Mouse (Mus musculus) yolk sac, embryonic 10.5 days (tissue): Measurements from ENCODE around the gene B4galt3.

Experiments
- DNase-seq: peaks from one replicate; pipeline ENCODE4 v3.0.0-alpha.2; 2017; ENCODE audit warnings: low spot score

B4galt3 gene

DNA sequence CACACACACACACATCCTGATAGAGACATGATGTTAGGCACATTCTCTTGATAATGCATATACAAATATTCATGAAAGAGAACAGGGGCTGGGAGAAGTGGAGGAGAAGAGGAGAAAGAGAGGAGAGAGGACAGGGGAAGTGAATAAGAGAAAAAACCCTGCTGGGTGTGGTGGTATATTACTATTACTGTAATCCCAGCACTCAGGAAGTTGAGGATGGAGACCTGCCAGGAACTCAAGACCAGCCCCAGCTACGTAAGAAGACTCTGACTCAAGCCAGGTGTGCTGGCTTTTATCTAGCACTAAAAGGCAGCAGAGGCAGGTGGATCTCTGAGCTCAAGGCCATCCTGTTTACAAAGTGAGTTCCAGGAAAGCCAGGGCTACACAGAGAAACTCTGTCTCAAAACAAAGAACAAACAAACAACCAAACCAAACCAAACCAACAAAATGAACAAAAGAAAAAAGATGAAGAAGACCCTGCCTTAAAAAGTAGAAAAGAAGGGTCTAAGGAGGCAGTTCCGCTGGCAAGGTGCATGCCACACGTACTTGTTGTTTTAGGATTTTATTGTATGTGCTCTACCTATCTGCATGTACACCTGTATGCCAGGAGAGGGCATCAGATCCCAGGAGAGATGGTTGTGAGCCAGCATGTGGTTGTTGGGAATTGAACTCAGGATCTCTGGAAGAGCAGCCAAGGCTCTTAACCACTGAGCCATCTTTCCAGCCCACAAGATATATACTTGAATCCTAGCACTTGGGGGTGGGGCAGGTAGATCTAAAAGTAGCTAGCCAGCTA lies 6.3 kb upstream of the B4galt3 start:
- no peak for DNase-seq

DNA sequence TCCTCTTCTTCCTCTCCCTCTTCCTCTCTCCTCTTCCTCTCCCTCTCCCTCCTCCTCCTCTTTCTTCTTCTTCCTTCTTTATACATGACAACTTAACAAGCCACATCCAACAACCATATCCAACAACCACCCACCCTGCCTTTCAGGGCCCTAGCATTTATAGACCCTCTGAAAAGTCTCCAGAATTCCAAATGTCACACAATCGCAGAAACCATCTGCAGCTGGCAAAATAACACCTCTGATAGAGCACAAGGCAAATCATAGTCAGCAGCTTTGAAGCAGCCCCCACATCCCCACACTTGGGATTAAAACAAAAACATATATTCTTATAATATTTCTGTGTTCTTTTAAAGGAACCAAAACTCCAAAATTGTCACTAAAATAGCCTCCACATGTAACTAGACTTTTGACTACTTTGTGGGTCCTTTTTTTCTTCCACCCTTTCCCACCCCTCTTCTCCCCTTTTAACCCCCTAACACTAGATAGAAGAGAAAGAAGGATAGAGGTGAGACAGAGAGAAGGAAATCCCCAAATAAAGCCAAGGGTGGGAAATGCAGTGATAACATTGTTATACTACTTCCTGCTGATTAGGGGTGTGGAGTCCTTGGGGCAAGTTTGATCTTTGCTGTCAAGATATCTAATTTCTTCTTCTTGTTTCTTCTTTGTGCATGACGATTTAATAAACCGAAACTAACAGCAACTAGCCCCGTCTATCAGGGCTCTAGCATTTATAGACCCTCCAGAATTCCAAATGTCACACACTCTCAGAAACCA lies 4.0 kb upstream of the B4galt3 start:
- DNase-seq: no peak

DNA sequence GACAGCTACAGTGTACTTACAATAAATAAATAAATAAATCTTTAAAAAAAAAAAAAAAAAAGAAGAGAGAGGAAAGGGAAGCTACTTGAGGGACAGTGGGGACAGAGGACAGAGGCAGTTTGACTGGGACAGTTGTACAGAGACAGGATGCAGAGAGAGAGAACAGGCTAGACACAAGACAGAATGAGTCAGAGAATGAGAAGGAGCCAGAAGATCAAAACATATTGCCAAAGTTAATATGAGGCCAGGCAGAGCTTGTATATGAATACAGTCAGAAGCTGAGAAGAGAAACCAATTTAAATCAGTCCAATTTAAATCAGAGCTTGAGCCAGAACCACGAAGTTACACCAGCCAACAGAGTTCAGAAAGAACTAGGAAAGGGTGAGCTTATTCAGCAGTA lies 1.8 kb upstream of the B4galt3 start:
- DNase-seq: no peak

DNA sequence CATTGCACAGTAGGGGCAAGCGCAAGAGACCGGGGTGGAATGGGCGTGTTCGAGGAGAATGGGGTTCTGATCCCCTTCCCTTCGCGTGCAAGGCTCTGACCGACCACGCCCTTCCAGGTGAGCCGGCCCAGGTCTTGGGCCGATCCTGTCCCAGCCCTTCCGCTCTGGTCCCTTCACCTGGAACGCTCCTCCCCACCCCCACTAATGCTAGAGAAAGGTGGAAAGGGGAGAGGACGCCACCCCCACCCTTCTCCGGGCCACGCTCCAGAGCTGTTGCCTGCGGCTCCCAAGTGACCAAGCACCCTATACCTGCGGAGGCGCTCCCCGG lies 409 bp downstream of the B4galt3 start:
- DNase-seq: no peak

DNA sequence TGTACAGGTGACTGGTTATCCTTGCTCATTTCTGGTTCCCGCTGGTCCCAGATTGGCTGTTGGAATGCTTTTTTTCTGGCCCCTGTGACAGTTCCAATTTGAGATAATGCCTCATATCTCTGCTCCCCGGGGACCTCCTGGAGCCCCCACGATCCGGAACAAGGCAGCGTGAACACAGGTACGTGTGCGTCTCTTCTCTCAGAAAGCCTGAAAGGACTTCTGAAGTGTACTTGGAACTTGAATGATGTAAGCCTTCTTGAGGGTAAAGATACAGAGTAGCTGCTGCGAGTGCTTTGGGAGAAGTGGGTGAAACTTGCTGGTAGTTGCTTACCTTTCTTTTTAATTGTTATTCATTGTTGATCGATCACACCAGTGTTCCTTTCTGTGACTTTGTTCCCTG lies 1.1 kb downstream of the B4galt3 start:
- DNase-seq: no peak

DNA sequence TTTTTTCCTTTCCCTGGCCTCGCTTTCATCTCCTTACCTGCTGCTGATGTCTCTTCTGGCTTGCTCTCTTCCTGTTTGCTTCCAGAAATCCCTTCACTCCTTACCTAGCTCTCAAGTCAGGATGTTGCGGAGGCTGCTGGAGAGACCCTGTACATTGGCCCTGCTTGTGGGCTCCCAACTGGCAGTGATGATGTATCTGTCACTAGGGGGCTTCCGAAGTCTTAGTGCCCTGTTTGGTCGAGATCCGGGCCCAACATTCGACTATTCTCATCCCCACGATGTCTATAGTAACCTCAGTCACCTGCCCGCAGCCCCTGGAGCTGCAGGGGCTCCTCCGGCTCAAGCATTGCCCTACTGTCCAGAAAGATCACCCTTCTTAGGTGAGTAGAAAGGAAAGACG lies 1.5 kb downstream of the B4galt3 start:
- no peak for DNase-seq

DNA sequence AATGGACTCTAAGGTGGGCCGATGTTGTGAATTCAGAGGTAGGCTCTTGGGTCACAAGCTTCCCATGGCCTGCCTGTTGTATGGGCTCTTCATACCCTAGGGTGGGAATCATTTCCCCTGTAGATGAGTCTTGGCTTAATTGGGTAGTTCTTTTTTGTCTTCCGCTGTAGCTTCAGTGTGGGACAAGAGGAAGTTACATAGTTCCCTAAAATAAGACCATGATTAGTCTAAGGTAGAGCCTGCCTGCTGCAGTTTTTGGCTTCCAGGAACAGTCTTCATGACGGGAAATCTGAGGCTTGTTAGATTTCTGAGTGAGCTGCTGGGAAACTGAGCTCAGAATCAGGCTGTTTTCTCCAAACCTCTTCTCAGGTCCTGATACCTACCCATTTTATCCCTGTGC lies 2.0 kb downstream of the B4galt3 start:
- DNase-seq: no peak

DNA sequence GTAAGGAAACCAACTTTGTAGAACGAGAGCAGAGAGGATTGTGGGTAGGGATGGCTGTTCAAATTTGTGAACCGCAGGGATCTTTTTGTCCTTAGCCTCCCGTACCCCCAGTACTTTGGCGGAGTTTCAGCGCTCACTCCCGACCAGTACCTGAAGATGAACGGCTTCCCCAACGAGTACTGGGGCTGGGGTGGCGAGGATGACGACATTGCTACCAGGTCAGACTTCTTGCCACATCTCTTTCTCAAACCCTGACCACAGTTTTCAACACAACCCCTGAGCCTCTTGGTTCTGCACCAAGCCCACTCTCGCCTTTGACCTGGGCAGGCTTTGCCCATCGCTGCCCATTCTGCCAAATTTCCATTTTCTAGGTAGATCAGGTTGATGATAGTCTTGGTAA lies 4.0 kb downstream of the B4galt3 start:
- DNase-seq: no peak

DNA sequence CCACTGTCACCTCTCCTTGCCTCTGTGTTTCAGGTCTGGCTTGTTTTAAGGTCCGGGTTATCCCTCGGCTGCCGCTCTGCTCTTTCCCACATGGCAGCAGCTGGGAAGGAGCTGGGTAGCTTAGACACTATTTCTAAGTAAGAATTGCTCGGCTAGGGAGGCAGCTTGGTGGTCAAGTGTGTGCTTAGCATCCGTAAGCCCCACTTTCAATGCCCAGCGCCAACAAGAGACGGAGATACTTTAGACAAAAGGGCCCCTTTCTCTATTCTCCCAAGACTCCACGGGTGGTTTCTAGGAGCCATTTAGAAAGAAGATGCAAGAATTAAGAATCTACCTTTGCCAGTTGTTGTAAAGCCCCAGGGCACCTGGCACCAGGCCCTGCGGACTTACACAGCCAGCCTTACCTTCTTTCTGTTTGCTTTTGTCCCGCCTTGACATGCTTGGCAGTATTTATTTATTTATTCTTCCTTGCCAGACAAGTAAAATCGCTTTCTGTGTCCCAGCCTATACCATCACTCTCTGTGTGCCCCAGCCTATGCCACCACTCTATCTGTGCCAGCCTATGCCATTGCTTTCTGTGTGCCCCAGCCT lies 5.1 kb downstream of the B4galt3 start:
- DNase-seq: no peak

DNA sequence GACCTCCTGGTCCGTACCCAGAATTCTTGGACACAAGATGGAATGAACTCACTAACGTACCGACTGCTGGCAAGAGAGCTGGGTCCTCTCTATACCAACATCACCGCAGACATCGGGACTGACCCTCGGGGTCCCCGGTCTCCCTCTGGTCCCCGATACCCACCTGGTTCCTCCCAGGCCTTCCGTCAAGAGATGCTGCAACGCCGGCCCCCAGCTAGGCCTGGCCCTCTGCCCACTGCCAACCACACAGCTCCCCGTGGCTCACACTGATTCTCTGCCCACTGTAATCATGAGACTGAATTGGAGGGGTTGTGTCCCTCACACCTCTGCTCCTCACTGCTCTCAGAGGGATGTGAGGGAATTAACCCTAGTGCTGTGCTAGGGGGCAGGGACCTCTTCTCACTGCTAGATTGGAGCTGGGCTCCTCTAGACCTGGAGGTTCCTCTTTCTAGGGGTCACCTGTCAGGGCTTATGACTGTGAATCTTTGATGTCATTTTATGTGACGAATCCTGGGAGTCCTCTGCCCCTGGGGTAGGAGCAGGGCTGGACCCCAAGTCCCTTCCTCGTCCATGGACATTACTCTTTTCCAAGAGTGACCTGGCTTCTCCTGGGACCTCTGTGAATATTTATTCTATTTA lies 6.1 kb downstream of the B4galt3 start:
- no peak for DNase-seq

DNA sequence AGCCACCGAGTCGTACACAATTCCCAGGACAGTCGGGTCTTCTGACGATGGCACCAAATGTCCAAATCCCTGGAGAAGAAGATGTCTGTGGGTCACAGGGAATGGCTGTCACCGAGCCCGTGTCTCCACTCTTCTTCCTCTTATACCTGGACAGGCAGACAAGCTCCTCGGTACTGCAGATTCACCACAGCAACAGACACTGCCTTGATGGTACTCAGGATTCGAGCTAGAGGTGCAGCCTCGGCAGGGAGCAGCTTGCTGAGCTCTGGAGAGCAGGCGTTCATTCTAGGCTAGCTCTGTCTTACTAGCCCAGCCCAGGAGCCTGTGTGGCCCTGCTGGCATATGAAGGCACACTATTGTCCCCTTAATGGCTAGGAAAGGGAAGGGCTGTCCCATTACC lies 7.6 kb downstream of the B4galt3 start:
- no peak for DNase-seq

DNA sequence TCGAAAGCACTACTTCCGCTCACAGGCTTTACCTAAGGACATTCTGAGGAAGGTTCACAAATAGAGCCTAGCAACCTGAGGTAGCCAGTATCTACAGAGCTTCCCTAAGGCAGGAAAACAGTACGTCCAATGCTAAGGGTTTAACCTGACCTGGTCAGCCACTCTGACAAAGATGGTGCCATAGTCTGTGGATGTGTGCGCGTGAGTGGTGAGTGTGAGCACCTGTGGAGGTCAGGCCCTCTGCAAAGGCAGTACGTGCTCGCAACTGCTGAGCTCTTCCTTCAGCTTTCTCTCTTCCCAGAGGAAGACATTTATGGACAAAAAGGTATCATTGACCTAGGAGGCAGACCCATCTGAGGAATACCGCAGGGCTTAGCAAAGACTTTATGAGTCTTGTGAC lies 8.3 kb downstream of the B4galt3 start:
- DNase-seq: no peak

DNA sequence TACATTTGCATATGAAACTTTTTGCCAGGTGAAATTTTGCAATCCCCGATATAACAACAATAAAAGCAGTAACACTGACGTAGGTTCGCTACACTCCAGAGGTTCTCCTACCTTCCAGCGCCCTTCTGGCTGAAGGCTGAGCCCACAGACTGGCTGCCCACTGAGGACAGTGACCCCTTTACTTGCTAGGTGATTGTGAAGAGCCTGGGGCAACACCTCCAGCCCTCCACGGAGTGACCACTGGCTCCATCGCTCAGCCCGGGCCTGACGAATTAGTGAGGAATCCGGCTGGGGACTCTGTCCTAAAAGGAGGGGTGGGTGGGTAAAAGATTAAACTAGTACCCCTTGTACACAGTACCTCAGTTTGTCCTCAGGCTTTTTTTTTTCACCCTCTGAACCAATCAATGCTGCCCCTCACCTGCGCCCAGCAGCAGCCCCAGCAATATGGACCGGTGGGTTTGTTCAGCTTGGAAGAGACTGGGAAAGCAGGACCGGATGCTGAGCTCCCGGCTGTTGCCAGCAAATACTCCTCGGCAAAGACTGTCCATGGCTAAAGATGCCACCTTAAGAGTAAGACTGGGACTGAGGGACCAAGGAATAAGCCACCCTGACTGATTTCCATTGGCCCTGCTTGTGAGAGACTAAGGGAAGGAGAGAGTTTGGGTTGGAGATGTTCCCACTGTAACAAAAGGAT lies 9.0 kb downstream of the B4galt3 start:
- no peak for DNase-seq

DNA sequence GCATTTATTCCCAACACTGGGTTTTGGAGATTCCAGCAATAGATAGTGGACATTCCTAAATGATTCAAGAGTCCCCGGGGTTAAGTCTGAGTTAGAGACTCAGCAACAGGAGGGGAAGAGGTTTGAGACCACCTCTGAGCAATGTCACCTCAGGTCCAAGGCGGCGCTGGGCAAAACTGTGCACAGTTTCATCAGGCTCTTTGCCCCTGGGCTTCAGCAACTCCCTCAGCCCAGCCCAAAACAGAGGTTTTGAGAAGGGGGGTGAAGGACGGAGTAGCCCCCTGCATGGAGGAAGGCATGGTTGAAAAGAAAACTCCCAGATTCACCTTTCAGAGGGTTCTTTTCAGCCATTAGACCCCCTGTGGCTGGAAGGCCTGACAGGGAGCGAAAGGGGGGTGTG lies 9.6 kb downstream of the B4galt3 start:
- DNase-seq: no peak

DNA sequence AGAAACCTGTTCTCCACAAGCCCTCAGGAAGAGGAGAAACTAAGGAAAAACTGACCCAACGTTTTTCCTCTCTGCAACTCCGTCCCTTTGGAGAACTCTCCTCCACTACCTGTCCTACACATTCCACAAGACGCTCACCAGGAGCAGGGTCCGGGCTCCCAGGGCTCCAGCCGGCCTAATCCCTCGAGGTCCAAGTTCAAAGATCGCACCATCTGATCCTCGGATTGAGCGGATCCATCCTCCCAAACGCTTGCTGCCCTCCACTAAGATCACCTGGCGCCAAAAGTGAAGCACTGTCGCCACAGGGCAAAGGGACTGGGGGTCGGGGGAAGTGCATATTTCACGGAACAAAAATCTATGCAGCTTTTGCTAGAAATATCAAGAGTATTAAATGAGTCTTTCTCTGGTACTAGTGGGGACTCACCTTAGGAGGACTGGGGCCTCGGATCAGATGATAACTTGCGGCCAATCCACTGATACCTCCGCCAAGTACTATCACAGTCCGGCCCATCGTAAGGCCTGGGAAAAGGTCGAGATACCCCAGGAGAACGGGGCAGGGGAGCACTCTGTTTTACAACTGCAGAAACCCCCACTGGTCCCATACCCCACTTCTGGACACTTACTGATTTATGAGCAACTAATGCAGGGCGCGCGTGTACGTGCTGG lies 10.3 kb downstream of the B4galt3 start:
- peak; percentile 71 for DNase-seq

DNA sequence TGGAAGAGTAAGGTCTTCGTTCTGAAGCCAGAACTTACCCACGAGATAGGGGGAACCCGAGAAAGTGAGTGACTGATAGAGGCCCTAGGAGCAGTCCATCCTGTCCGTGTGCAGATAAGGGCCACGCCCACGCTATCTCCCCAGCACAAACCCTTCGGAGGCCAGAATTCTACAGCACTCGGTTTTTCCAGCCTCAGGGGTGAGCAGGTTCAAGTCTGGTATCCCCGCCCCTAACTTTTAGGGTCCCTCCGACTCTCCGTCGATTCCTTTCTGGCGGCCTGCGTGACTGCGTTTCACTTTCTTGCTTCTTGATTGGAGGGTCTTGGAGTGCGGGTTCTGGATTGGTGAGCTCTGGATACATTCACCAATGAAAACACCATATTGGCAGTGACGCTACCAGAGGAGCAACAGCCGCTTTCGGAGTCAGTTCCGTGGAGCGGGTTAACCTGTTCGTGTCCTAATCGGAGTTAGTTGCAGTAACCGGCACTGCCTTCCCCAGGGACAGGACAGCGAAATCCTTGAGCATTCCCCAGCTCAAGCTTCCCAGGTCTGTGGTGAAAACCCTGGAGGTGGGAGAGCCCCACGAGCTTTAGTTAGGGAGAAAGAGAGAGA lies 10.9 kb downstream of the B4galt3 start, which contains the start of gene Ppox:
Ppox (minus strand) TSS at position 271 of the 612 bp plus-strand sequence.
- DNase-seq: peak; percentile 97

DNA sequence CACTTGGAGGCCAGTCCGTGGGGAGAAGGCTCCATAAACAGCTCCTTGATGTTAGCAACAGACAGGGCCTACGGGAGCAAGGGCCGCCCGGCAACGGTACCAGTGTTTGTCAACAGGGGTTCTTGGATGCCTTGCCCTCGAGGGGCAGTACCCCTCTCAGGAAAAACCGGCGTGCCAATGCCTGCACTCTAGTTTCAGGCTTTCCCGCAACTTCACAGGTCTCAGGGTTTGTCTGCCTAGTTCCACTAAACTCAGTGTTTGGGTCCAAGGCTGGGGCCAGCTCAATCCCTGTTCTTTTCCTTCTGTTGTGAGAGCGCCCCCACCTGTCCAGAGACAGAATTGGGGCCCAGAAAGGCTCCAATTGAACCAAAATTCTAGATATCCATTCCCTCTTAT lies 11.4 kb downstream of the B4galt3 start:
- DNase-seq: no peak

DNA sequence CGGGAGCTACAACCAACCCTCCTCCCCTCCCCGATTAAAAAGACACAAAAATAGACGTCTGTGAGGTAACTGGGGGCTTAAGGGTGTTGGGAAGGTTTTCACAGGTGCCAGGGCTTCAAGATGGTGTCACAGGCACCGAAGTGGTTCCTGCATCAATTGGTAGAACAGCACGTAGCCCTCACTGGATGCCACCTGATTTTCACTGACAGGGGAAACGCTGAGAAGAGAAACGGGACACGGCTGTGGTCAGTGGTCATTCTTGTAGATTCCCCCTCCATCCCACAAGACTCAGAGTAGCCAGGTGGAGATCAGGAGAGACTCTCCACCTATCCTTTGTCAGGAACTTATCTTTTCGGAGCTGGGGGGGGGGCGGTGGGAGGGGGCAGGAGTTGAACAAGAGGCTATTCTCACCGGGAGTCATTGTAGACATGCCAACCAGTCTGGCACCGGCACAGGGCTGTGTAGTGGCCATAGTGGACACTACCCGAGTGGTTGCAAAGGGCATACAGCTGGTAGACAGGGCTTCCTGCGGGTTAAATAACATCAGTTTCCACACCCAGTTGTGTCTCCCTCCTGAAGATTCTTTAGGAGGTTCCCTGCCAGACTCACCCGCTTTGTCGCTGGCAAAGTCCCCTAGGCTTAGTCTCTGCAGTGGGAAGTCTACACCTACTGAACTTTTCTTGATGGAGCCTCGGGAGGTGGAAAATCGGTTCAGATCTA lies 12.1 kb downstream of the B4galt3 start:
- DNase-seq: no peak

DNA sequence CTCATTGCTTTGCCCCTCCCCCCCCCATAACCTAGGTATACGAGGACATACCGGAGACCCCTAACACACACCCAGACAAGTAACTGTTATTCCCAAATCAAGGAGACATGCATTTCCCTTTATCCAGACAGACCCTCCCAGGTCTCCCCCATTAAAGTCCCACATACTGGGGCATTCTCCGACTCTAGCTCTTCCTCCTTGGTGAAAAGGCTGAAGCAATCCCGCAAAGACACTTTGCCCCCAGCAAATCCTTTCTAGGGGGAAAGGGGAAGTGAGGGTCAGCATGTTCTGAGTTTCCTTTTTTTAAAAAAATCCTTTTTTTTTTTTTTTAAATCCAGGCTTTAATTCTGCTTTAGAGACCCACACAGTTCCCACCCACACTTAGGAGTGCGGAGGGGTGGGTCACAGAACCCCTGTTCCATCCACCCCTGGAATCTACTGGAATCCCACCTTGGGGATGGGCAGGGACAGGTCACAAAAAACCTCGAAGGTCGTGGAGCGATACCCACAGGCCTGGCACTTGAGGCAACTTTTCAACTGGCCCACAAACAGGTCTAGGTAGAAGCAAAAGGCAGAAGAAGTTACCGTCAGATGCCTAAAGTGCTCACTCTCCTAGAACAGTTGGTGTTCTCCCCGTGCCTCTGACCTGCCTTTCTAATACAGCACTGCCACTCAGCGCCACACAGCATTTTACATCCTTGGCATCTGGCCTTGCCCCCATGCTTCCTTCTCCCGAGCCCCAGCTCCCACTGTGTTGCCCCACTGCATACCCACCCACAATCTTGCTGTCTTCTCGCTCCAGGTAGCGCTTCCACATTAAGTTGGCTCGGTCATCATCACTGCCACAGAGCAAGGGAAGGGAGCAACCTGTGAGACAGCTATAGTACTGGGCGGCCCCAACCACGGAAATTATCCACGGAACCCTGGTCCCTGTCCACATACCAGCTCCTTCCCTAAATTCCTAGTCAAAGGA lies 13.3 kb downstream of the B4galt3 start:
- no peak for DNase-seq
